Comparison of ENCODE assay signal across 9 mouse cellular contexts in the genomic region with DNA sequence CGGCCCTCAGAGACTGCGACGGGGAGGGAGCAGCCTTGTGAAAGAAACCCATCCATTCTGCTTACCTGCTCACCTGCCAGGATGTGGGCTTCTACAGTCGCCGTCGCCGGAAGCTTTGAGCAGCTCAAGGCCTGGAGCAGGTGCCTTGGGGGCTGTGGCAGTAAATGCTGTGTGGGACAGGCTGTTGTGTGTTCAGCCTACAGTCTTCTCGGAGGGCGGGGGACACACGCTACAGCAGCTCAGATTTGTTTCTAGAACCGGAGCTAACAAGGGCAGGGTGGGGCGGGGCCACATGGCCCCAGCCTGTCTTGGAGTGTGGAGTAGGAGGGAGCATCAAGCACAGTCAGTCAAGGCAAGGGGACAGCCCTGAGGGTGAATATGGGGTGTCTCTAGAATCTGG. TPM values are rescaled to one million over a fixed set of nuclear protein-coding genes. Genes with fewer than 3 reads are reported as not detected.
DNase-seq lines count a peak whose midpoint lies in the region; ATAC-seq lines count a peak whose summit lies in the region.
"Had no signal": no experiment of that assay in that cellular context is flagged by ENCODE, and none has a peak within 500 bp of the region (broad histone marks: within the 10 kb centered on the region; RNA-seq: fewer than 3 reads in every experiment).

A gene (minus strand): TSS at position 256 of the 400 bp plus-strand sequence.

- H3K36me3 ChIP-seq in liver, embryonic 12.5 days: peaks cover 23% of the 10 kb centered on the region

- H3K4me1 ChIP-seq in liver, embryonic 12.5 days: no peaks in the 10 kb centered on the region

- H3K4me2 ChIP-seq in liver, embryonic 12.5 days: no peak within 1 kb of the TSS

- ATAC-seq in liver, embryonic 12.5 days: no peak

- H3K27ac ChIP-seq in liver, embryonic 12.5 days: no peak within 1 kb of the TSS

- no peak within 1 kb of the TSS for H3K4me3 ChIP-seq in liver, embryonic 12.5 days

- DNase-seq in gastrocnemius, postnatal 10 days: no peak
- DNase-seq in gastrocnemius, postnatal 4 days (ENCODE audit: low spot score in 2 of 2): no peak
- peak; percentile 7 for DNase-seq in retina, postnatal 1 day
- DNase-seq in retina, embryonic 14.5 days (ENCODE audit: low spot score): no peak
- DNase-seq in layer of hippocampus, postnatal 25 days (ENCODE audit: extremely low spot score in 1 of 2, low spot score in 1 of 2): no peak
- DNase-seq in thymus, postnatal 25 days: peak; percentile 79
- DNase-seq in frontal cortex, postnatal 14 days (ENCODE audit: low spot score in 2 of 2): no peak

- 34% methylated on average over 12 of the region's 12 CpGs for WGBS in liver, embryonic 12.5 days (ENCODE audit: insufficient replicate concordance)

- H3K9me3 ChIP-seq in liver, embryonic 12.5 days (replicated peaks): no peaks in the 10 kb centered on the region
- H3K9me3 ChIP-seq: G1E had no signal

- no peaks in the 10 kb centered on the region for H3K27me3 ChIP-seq in liver, embryonic 12.5 days (replicated peaks)

- no peak within 1 kb of the TSS for H3K9ac ChIP-seq in liver, embryonic 12.5 days

RNA-seq across cellular contexts. Expression of the gene that starts here (rescaled TPM):
- total RNA-seq in gastrocnemius, postnatal 10 days (2021): 10 to 100 TPM; 12.3 to 14.4 TPM
- total RNA-seq in gastrocnemius, postnatal 4 days (2021): 10 to 100 TPM in 1 of 2 experiments, 1 to 10 TPM in 1; 7.9 to 10.4 TPM
- 10 to 100 TPM; 77.1 to 79.3 TPM for total RNA-seq in layer of hippocampus, postnatal 25 days (2021)
- not detected in 2 replicates for polyA plus RNA-seq in liver, embryonic 12.5 days (2016; fragmentation: Nextera tagmentation; extraction: Ambion mirVana)
- total RNA-seq: G1E had no signal
- polyA plus RNA-seq: G1E had no signal

Comparison
In these comparisons a context has a peak if more than half of its experiments do, and no peak if none do; other contexts are left out.
1. RNA of the gene that starts here (total RNA-seq): 77.1 to 79.3 TPM in layer of hippocampus, postnatal 25 days; 12.3 to 14.4 TPM in gastrocnemius, postnatal 10 days and 7.9 to 10.4 TPM in gastrocnemius, postnatal 4 days; every median in the first group is over 4 times any median in the second.
2. DNase-seq: peak in retina, postnatal 1 day (single experiment) and thymus, postnatal 25 days (single experiment); none in gastrocnemius, postnatal 10 days (single experiment), gastrocnemius, postnatal 4 days (0 of 2), retina, embryonic 14.5 days (single experiment), layer of hippocampus, postnatal 25 days (0 of 2) and frontal cortex, postnatal 14 days (0 of 2).